Mouse (Mus musculus) liver, adult 2 months (tissue): ENCODE results near the gene Cep19. TPM values are rescaled to one million over a fixed set of nuclear protein-coding genes. Genes with fewer than 3 reads are reported as not detected.
"Not testable (repeated sequence)": the region's sequence is repeated elsewhere in the genome, so short reads cannot be mapped to it uniquely, and the experiment has no call there.

ENCODE experiments used
- DNase-seq: peaks from one replicate; pipeline ENCODE4 v3.0.0-alpha.2; 2011; ENCODE audit warnings: low read depth, low spot score; ENCODE audit errors: extremely low read depth
- H3K27ac ChIP-seq: fragments of 200-500 bp; replicated peaks from 2 replicates; pipeline ENCODE4 v1.5.1; 2012; ENCODE audit warnings: low read depth, mild to moderate bottlenecking, control low read depth, inconsistent platforms, low read length; ENCODE audit not compliant: insufficient read depth
- H3K27me3 ChIP-seq: fragments of 200-500 bp; 2 replicates; pipeline ENCODE4 v1.6.1; 2012; ENCODE audit warnings: mild to moderate bottlenecking, moderate library complexity, low read length, inconsistent platforms; ENCODE audit not compliant: control insufficient read depth, insufficient read depth
- H3K36me3 ChIP-seq: fragments of 200-500 bp; 2 replicates; pipeline ENCODE4 v1.6.1; 2012; ENCODE audit warnings: low read length, inconsistent platforms; ENCODE audit not compliant: control insufficient read depth, insufficient read depth
- H3K4me1 ChIP-seq: fragments of 200-500 bp; 2 replicates; pipeline ENCODE4 v1.6.1; 2011; ENCODE audit warnings: low read length; ENCODE audit not compliant: control insufficient read depth, insufficient read depth
- H3K4me3 ChIP-seq: fragments of 200-500 bp; 2 replicates; pipeline ENCODE4 v1.5.1; 2011; ENCODE audit warnings: low read depth, mild to moderate bottlenecking, control low read depth, low read length, moderate library complexity; ENCODE audit not compliant: insufficient read depth
- H3K79me2 ChIP-seq: fragments of 200-500 bp; 2 replicates; pipeline ENCODE4 v1.6.1; 2012; ENCODE audit warnings: inconsistent platforms, mild to moderate bottlenecking, low read length, moderate library complexity; ENCODE audit not compliant: control insufficient read depth, insufficient read depth
- H3K9ac ChIP-seq: fragments of 200-500 bp; 2 replicates; pipeline ENCODE4 v1.6.1; 2012; ENCODE audit warnings: low read depth, mild to moderate bottlenecking, control low read depth, inconsistent platforms, low read length
- CTCF ChIP-seq: fragments of 200-500 bp; IDR thresholded peaks from 2 replicates; pipeline ENCODE4 v1.5.1; 2011; ENCODE audit warnings: low read depth, low read length, control low read depth
- POLR2A ChIP-seq: fragments of 200-500 bp; IDR thresholded peaks from 2 replicates; pipeline ENCODE4 v1.6.1; 2011; ENCODE audit warnings: low read length, control low read depth; ENCODE audit not compliant: insufficient read depth; ENCODE audit errors: extremely low read depth
- WGBS: fragments of 180-500 bp; shearing (Covaris S2); methylation state at CpG from one replicate; pipeline ENCODE4 v1.1.7; 2018; 5-methylcytosine and 5-hydroxymethylcytosine counted together
- polyA plus RNA-seq: library from polyadenylated mRNA; depleted of rRNA; stranded (reverse); fragments of >200 nt; gene quantifications from 2 replicates; pipeline ENCODE4 v1.2.3, GENCODE M21; 2012
- total RNA-seq: library from RNA; depleted of rRNA; stranded (reverse); fragments of >200 nt; gene quantifications from 2 replicates; pipeline ENCODE4 v1.2.3, GENCODE M21; 2014

Gene Cep19
- total and polyA plus RNA-seq, 2 experiments = 6.5 to 7.6 TPM

DNA sequence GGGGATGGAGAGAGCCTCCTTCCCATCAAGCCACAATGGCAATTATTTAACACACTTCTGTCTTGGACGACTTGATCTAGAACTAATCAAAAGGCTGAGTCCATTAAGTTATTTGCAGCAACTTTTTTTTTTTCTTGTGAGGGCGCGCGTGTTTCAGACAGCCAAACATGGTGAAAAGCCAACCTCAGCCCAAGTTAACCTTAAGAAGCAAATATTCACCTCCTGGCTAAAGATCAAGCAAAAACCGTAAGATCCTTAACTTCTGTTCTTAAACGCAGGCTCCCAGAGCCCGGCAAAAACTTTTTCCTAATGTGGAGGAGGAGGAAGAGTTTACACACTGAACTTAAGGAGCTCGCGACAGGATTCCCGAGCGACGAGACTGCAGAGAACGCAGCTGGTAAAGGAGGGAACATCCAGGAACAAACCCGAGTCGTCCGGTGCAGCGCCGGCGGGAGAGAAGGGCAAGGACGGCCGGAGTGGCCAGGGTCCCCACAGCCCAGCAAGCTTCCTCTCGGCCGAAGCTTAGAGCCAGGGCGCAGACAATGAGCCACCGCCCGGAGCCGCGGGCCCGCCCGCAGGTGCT lies 21.1 kb upstream of the Cep19 start:
- H3K9ac ChIP-seq = peak overlapping the region; percentile 93
- H3K36me3 ChIP-seq = peaks cover 2% of the 10 kb centered on the region; the same call in 1 of the 2 replicates
- peaks cover 20% of the 10 kb centered on the region for H3K79me2 ChIP-seq
- H3K27ac ChIP-seq = peak overlapping the region; percentile 71
- peak overlapping the region; percentile 84 for H3K4me3 ChIP-seq
- DNase-seq = peak; percentile 56
- 0% methylated on average over 30 of the region's 30 CpGs for WGBS
- peaks cover 13% of the 10 kb centered on the region; the same call in 1 of the 2 replicates for H3K4me1 ChIP-seq
- no peaks in the 10 kb centered on the region for H3K27me3 ChIP-seq
- no peak for TF ChIP-seq POLR2A
- no peak for TF ChIP-seq CTCF

DNA sequence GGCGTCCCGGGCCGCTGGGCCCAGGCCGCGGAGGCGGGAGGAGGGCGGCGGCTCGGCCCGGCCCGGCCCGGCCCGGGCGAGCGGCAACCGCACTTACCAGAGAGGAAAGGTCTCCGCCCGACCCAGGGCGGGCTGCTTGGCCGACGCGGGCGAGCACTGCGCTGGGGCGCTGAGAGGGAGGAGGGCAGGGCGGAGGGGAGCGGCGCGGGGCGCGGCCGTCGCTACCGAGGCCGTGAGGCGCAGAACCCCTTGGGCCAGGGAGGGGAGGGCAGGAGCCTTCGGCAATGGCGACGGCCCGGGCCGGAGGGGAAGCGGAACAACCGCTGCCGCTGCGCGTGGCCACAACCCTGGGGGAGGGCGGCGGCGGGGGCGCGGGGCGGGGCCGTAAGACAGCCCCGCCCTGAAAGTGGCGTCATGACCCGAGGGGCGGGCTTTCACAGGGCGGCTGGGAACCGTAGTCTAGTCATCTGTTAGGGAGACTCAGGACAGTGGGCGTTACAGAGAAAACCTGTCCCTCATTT lies 20.5 kb upstream of the Cep19 start, which contains the start of gene Pak2:
Pak2 (minus strand) TSS at position 352 of the 521 bp plus-strand sequence.
- Histone ChIP-seq H3K9ac (peak within 1 kb of the TSS; percentile 93), H3K27ac (peak within 1 kb of the TSS; percentile 71), H3K4me1 (peaks cover 13% of the 10 kb centered on the region; the same call in 1 of the 2 replicates), H3K36me3 (peaks cover 4% of the 10 kb centered on the region; the same call in 1 of the 2 replicates), H3K4me3 (peak within 1 kb of the TSS; percentile 84), H3K79me2 (peaks cover 20% of the 10 kb centered on the region), H3K27me3 (no peaks in the 10 kb centered on the region)
- peak; percentile 71 for DNase-seq
- TF ChIP-seq CTCF = no peak
- TF ChIP-seq POLR2A = peak; percentile 78
- WGBS = under 1% methylated on average over 49 of the region's 60 CpGs

DNA sequence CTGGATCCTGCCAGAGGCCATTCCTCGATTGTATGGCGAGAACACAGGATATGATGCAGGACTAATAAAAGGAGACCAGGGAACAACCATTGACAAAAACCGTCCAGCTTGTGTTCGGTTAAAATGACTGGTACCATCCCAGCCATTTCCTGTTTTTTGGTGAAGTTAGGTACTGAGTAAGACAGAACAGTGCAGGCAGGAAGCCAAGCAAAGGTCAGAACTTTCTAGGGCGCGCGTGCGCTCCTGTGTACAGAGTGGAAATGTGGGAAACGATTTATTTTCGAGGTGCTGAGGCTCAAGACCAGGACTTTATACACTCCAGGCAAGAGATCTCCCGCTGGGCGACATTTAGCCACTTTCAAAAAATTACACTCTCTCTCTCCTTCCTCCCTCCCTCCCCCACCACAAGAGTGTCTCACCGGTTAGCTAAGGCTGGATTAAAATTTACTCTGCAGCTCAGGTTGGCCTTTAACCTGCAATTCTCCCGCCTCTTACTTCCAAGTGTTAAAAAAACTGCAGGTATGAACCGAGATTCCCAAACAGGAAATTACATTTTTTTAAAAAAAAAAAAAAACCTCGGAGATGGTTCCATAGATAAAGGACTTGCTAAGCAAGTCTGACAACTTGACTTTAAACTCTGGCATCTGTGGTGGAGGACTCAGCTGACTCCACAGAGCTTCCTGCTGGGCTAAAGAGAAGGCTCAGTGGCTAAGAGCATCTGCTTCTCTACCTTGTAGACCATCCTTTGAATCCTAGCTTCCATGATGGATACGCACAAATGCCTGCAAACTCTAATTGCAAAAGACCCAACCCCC lies 11.8 kb upstream of the Cep19 start:
- TF ChIP-seq CTCF (no peak), POLR2A (no peak)
- Histone ChIP-seq H3K27me3 (no peaks in the 10 kb centered on the region), H3K4me1 (no peaks in the 10 kb centered on the region), H3K36me3 (peaks cover 43% of the 10 kb centered on the region), H3K9ac (no peak overlapping the region; the same call in 1 of the 2 replicates), H3K27ac (peak overlapping the region; percentile 47; the same call in 1 of the 2 replicates), H3K4me3 (no peak overlapping the region), H3K79me2 (no peaks in the 10 kb centered on the region)
- peak; percentile 53 for DNase-seq
- 23% methylated on average over 17 of the region's 17 CpGs for WGBS

- 96% methylated on average over 7 of the region's 7 CpGs for WGBS
- Histone ChIP-seq H3K36me3 (peaks cover 17% of the 10 kb centered on the region), H3K9ac (no peak overlapping the region), H3K27ac (no peak overlapping the region), H3K4me1 (no peaks in the 10 kb centered on the region), H3K79me2 (no peaks in the 10 kb centered on the region; the same call in 1 of the 2 replicates), H3K27me3 (no peaks in the 10 kb centered on the region), H3K4me3 (no peak overlapping the region)
- DNase-seq = no peak
- no peak for TF ChIP-seq CTCF
These were observed 8.1 kb upstream of the Cep19 start for GRCm38 (mm10) chr16:32091466-32091865.

GRCm38 (mm10) chr16:32097757-32098156 lies 1.8 kb upstream of the Cep19 start:
- not testable (repeated sequence) for H3K4me3 ChIP-seq, DNase-seq
- WGBS = 87% methylated on average over 2 of the region's 2 CpGs

More at GRCm38 (mm10) chr16:32097757-32098156, 1.8 kb upstream of the Cep19 start:
- not testable (repeated sequence) for H3K4me1 ChIP-seq, H3K9ac ChIP-seq, H3K27me3 ChIP-seq, H3K36me3 ChIP-seq, H3K27ac ChIP-seq, H3K79me2 ChIP-seq
